22 mouse cellular contexts compared by ENCODE assay signal in genomic region chr10:91594891-91595290, GRCm38 (mm10).
DNase-seq lines count a peak whose midpoint lies in the region; ATAC-seq and TF ChIP-seq lines count a peak whose summit lies in the region.
"Had no signal": no experiment of that assay in that cellular context is flagged by ENCODE, and none has a peak within 500 bp of the region (broad histone marks: within the 10 kb centered on the region; RNA-seq: fewer than 3 reads in every experiment).

No protein-coding gene starts in this region.

- H3K9ac ChIP-seq in lung, embryonic 15.5 days: no peak overlapping the region
- no peak overlapping the region for H3K9ac ChIP-seq in stomach, embryonic 15.5 days
- H3K9ac ChIP-seq in hindbrain, postnatal 0 days (replicated peaks; ENCODE audit: low read length): no peak overlapping the region
- H3K9ac ChIP-seq: embryonic facial prominence, embryonic 15.5 days; hindbrain, embryonic 13.5 days; liver, postnatal 0 days; neural tube, embryonic 15.5 days had no signal

- H3K27ac ChIP-seq in lung, embryonic 15.5 days: peak overlapping the region; percentile 27; the same call in 1 of the 2 replicates
- H3K27ac ChIP-seq in stomach, embryonic 15.5 days: no peak overlapping the region; the same call in 1 of the 2 replicates
- no peak overlapping the region for H3K27ac ChIP-seq in hindbrain, postnatal 0 days
- H3K27ac ChIP-seq: embryonic facial prominence, embryonic 15.5 days; heart, embryonic 10.5 days; hindbrain, embryonic 13.5 days; neural tube, embryonic 15.5 days had no signal

- WGBS in lung, embryonic 15.5 days: 63% methylated on average over 3 of the region's 3 CpGs
- WGBS in lung, adult 2 months: 73% methylated on average over 3 of the region's 3 CpGs
- 64% methylated on average over 3 of the region's 3 CpGs for WGBS in stomach, embryonic 15.5 days
- 91% methylated on average over 3 of the region's 3 CpGs for WGBS in hindbrain, postnatal 0 days

- H3K4me2 ChIP-seq in lung, embryonic 15.5 days: no peak overlapping the region
- H3K4me2 ChIP-seq in stomach, embryonic 15.5 days: no peak overlapping the region
- no peak overlapping the region for H3K4me2 ChIP-seq in hindbrain, postnatal 0 days (ENCODE audit: low read depth, low read length)
- H3K4me2 ChIP-seq: embryonic facial prominence, embryonic 15.5 days; hindbrain, embryonic 13.5 days; neural tube, embryonic 15.5 days had no signal

- H3K36me3 ChIP-seq in lung, embryonic 15.5 days: no peaks in the 10 kb centered on the region
- no peaks in the 10 kb centered on the region for H3K36me3 ChIP-seq in stomach, embryonic 15.5 days
- H3K36me3 ChIP-seq in hindbrain, postnatal 0 days (ENCODE audit: insufficient read depth, low read length): no peaks in the 10 kb centered on the region
- H3K36me3 ChIP-seq: embryonic facial prominence, embryonic 15.5 days; heart, embryonic 10.5 days; hindbrain, embryonic 13.5 days; neural tube, embryonic 15.5 days had no signal

- no peak for TF ChIP-seq CTCF in lung, adult 2 months (IDR thresholded peaks at IDR 0.05; ENCODE audit: insufficient read depth, low read length)
- no peak for TF ChIP-seq CTCF in hindbrain, postnatal 0 days (IDR thresholded peaks at IDR 0.05; ENCODE audit: low read depth)

- H3K4me3 ChIP-seq in lung, embryonic 15.5 days: no peak overlapping the region
- H3K4me3 ChIP-seq in lung, adult 2 months (replicated peaks; ENCODE audit: extremely low read depth, low read depth, low read length): no peak overlapping the region
- no peak overlapping the region for H3K4me3 ChIP-seq in stomach, embryonic 15.5 days (replicated peaks)
- no peak overlapping the region for H3K4me3 ChIP-seq in hindbrain, postnatal 0 days (ENCODE audit: low read length)
- H3K4me3 ChIP-seq: embryonic facial prominence, embryonic 15.5 days; heart, embryonic 10.5 days; hindbrain, embryonic 13.5 days; neural tube, embryonic 15.5 days had no signal

- ATAC-seq in lung, embryonic 15.5 days (ENCODE audit: borderline replicate concordance, extremely low read depth, low FRiP score, low TSS enrichment): peak; percentile 31; the same call in 1 of the 2 replicates
- peak; percentile 85 for ATAC-seq in stomach, embryonic 15.5 days (ENCODE audit: insufficient read depth, low FRiP score, low read depth)
- no peak for ATAC-seq in hindbrain, postnatal 0 days
- ATAC-seq: activated CD4-positive, CD25-positive, alpha-beta regulatory T cell, adult 4 months; intestine, embryonic 16.5 days; liver, postnatal 0 days; Patski had no signal

- no peaks in the 10 kb centered on the region for H3K9me3 ChIP-seq in lung, embryonic 15.5 days
- H3K9me3 ChIP-seq in stomach, embryonic 15.5 days: no peaks in the 10 kb centered on the region
- no peaks in the 10 kb centered on the region for H3K9me3 ChIP-seq in hindbrain, postnatal 0 days (ENCODE audit: low read length)
- H3K9me3 ChIP-seq: embryonic facial prominence, embryonic 15.5 days; heart, embryonic 10.5 days; hindbrain, embryonic 13.5 days; neural tube, embryonic 15.5 days had no signal

- TF ChIP-seq POLR2A in lung, adult 2 months (IDR thresholded peaks at IDR 0.05; ENCODE audit: borderline replicate concordance, extremely low read depth, low read depth, low read length): no peak

- H3K27me3 ChIP-seq in lung, embryonic 15.5 days: no peaks in the 10 kb centered on the region
- no peaks in the 10 kb centered on the region for H3K27me3 ChIP-seq in stomach, embryonic 15.5 days (replicated peaks)
- H3K27me3 ChIP-seq in hindbrain, postnatal 0 days (ENCODE audit: insufficient read depth, low read length): no peaks in the 10 kb centered on the region
- H3K27me3 ChIP-seq: embryonic facial prominence, embryonic 15.5 days; hindbrain, embryonic 13.5 days; neural tube, embryonic 15.5 days had no signal

- DNase-seq in lung, adult 2 months: no peak
- peak; percentile 24 to 72 for DNase-seq in kidney, adult 8-10 months
- peak; percentile 38 to 63 for DNase-seq in kidney, postnatal 25 days
- DNase-seq in cerebellum, adult 9-10 months: no peak
- DNase-seq in hindbrain, postnatal 0 days (ENCODE audit: low spot score): no peak
- no peak for DNase-seq in spleen, postnatal 10 days (ENCODE audit: low spot score in 2 of 2)
- DNase-seq: adrenal gland, postnatal 14 days; cerebellum, adult 18-20 months; gastrocnemius, postnatal 25 days; heart, postnatal 10 days; layer of hippocampus, adult 9-11 months; liver, postnatal 0 days; right cerebral cortex, postnatal 4 days had no signal

- H3K4me1 ChIP-seq in lung, embryonic 15.5 days: no peaks in the 10 kb centered on the region
- no peaks in the 10 kb centered on the region for H3K4me1 ChIP-seq in lung, adult 2 months (ENCODE audit: control insufficient read depth, insufficient read depth, low read length)
- no peaks in the 10 kb centered on the region for H3K4me1 ChIP-seq in stomach, embryonic 15.5 days
- H3K4me1 ChIP-seq in hindbrain, postnatal 0 days (ENCODE audit: insufficient read depth, low read length): peaks cover 5% of the 10 kb centered on the region; the same call in 1 of the 2 replicates
- H3K4me1 ChIP-seq: embryonic facial prominence, embryonic 15.5 days; heart, embryonic 10.5 days had no signal

Comparison
In these comparisons a context has a peak if more than half of its experiments do, and no peak if none do; other contexts are left out.
1. DNase-seq: peak in kidney, adult 8-10 months (2 of 2) and kidney, postnatal 25 days (2 of 2); none in lung, adult 2 months (single experiment), cerebellum, adult 9-10 months (single experiment), hindbrain, postnatal 0 days (single experiment) and spleen, postnatal 10 days (0 of 2).